Mouse (Mus musculus) thymus, postnatal 4 days (tissue): ENCODE measurements at regions not wholly inside any gene's neighbourhood (a gene's known extent, or its start where the extent isn't known, plus 50 kb on each side); places are given as distances from the start of the nearest gene placed in this dataset.

Source experiments
- DNase-seq: peaks from one replicate; pipeline ENCODE4 v3.0.0; 2021

- DNase-seq: no peak
Measured at GRCm38 (mm10) chr9:61232630-61233029, 139.5 kb upstream of the Tle3 start.

- DNase-seq: no peak
Measured at GRCm38 (mm10) chr9:61233251-61233650, 138.9 kb upstream of the Tle3 start.

GRCm38 (mm10) chr9:61235653-61236610 is 136.2 kb upstream of the Tle3 start:
- DNase-seq: peak; percentile 56

- no peak for DNase-seq
Measured at GRCm38 (mm10) chr9:61238687-61239250, 133.4 kb upstream of the Tle3 start.

- no peak for DNase-seq
Measured at GRCm38 (mm10) chr9:61239328-61239727, 132.8 kb upstream of the Tle3 start.

- no peak for DNase-seq
Measured at GRCm38 (mm10) chr9:61241442-61241841, 130.7 kb upstream of the Tle3 start.

GRCm38 (mm10) chr9:61242167-61242860 is 129.9 kb upstream of the Tle3 start:
- no peak for DNase-seq

GRCm38 (mm10) chr9:61243289-61243688 is 128.9 kb upstream of the Tle3 start:
- DNase-seq: no peak

- DNase-seq: no peak
Measured at GRCm38 (mm10) chr9:61249691-61250425, 122.3 kb upstream of the Tle3 start.

GRCm38 (mm10) chr9:61251606-61252005 is 120.6 kb upstream of the Tle3 start:
- peak; percentile 75 for DNase-seq

GRCm38 (mm10) chr9:61253761-61254160 is 118.4 kb upstream of the Tle3 start:
- DNase-seq: no peak

GRCm38 (mm10) chr9:61257488-61257887 is 114.7 kb upstream of the Tle3 start:
- DNase-seq: no peak

- DNase-seq: no peak
Measured at GRCm38 (mm10) chr9:61258100-61258499, 114.1 kb upstream of the Tle3 start.

GRCm38 (mm10) chr9:61259421-61260174 is 112.6 kb upstream of the Tle3 start:
- DNase-seq: no peak

GRCm38 (mm10) chr9:61261263-61261662 is 110.9 kb upstream of the Tle3 start:
- no peak for DNase-seq

- DNase-seq: no peak
Measured at GRCm38 (mm10) chr9:61261739-61262333, 110.3 kb upstream of the Tle3 start.

- no peak for DNase-seq
Measured at GRCm38 (mm10) chr9:61263335-61263734, 108.8 kb upstream of the Tle3 start.

GRCm38 (mm10) chr9:61265466-61265865 is 106.7 kb upstream of the Tle3 start:
- no peak for DNase-seq

GRCm38 (mm10) chr9:61266992-61267391 is 105.2 kb upstream of the Tle3 start:
- DNase-seq: no peak

- DNase-seq: no peak
Measured at GRCm38 (mm10) chr9:61267541-61267940, 104.6 kb upstream of the Tle3 start.

- no peak for DNase-seq
Measured at GRCm38 (mm10) chr9:61268162-61268561, 104.0 kb upstream of the Tle3 start.

GRCm38 (mm10) chr9:61268681-61269080 is 103.5 kb upstream of the Tle3 start:
- DNase-seq: no peak
